In genomic region chr8:81751159-81751558, GRCm38 (mm10) we compare ENCODE assay signal across 13 mouse cellular contexts.
"Had no signal": no experiment of that assay in that cellular context is flagged by ENCODE, and none has a peak within 500 bp of the region (broad histone marks: within the 10 kb centered on the region; RNA-seq: fewer than 3 reads in every experiment).

No protein-coding gene starts in this region.

- H3K36me3 ChIP-seq: limb, embryonic 10.5 days; midbrain, embryonic 13.5 days; neural tube, embryonic 12.5 days; stomach, embryonic 15.5 days had no signal

- DNase-seq: kidney, adult 8-10 months; kidney, postnatal 25 days; lung, embryonic 14.5 days; lung, postnatal 10 days; right cerebral cortex, postnatal 14 days; thymus, adult 2 months; thymus, postnatal 25 days had no signal

- H3K4me3 ChIP-seq: limb, embryonic 10.5 days; midbrain, embryonic 13.5 days; neural tube, embryonic 12.5 days; stomach, embryonic 15.5 days had no signal

- ATAC-seq: intestine, postnatal 0 days; midbrain, embryonic 13.5 days had no signal

- H3K9me3 ChIP-seq: limb, embryonic 10.5 days; midbrain, embryonic 13.5 days; neural tube, embryonic 12.5 days; stomach, embryonic 15.5 days had no signal

- H3K27ac ChIP-seq: limb, embryonic 10.5 days; macrophage; midbrain, embryonic 13.5 days; neural tube, embryonic 12.5 days; stomach, embryonic 15.5 days had no signal

- H3K27me3 ChIP-seq: midbrain, embryonic 13.5 days; neural tube, embryonic 12.5 days; stomach, embryonic 15.5 days had no signal

- H3K4me1 ChIP-seq: limb, embryonic 10.5 days; midbrain, embryonic 13.5 days; neural tube, embryonic 12.5 days; stomach, embryonic 15.5 days had no signal
